Mouse (Mus musculus) myocyte (in vitro differentiated cells): ENCODE measurements around the gene Dcst1. TPM values are rescaled to one million over a fixed set of nuclear protein-coding genes. Genes with fewer than 3 reads are reported as not detected.

Source experiments
- H3K27me3 ChIP-seq: one replicate; pipeline ENCODE4 v1.6.1; 2011; ENCODE audit not compliant: control insufficient read depth, insufficient read depth, insufficient read length
- H3K36me3 ChIP-seq: one replicate; pipeline ENCODE4 v1.6.1; 2011; ENCODE audit not compliant: control insufficient read depth, insufficient read depth
- H3K4me2 ChIP-seq: one replicate; pipeline ENCODE4 v1.6.1; 2011; ENCODE audit warnings: low read depth, control low read depth
- H3K4me3 ChIP-seq: one replicate; pipeline ENCODE4 v1.5.1; 2011; ENCODE audit warnings: mild to moderate bottlenecking, control low read depth, moderate library complexity
- H3K79me2 ChIP-seq: one replicate; pipeline ENCODE4 v1.6.1; 2011; ENCODE audit not compliant: control insufficient read depth, insufficient read depth
- H3ac ChIP-seq: one replicate; pipeline ENCODE4 v1.6.1; 2011; ENCODE audit not compliant: control insufficient read depth, insufficient read length
- CEBPB ChIP-seq: IDR thresholded peaks from 2 replicates; pipeline ENCODE4 v1.6.1; 2011; ENCODE audit warnings: mild to moderate bottlenecking, moderate library complexity; ENCODE audit not compliant: poor library complexity, insufficient read depth, severe bottlenecking
- E2F4 ChIP-seq: IDR thresholded peaks from one replicate; pipeline ENCODE4 v1.6.1; 2011; ENCODE audit warnings: mild to moderate bottlenecking, control low read depth, moderate library complexity; ENCODE audit not compliant: insufficient read depth
- MAX ChIP-seq: IDR thresholded peaks from one replicate; pipeline ENCODE4 v1.6.1; 2011; ENCODE audit warnings: low read depth, mild to moderate bottlenecking, control low read depth
- MYOD1 ChIP-seq, 3 experiments: IDR thresholded peaks; one replicate each; pipeline ENCODE4 v1.6.1; 2011; ENCODE audit warnings: control low read depth in 2 of 3, low read depth in 2 of 3, mild to moderate bottlenecking in 2 of 3, moderate library complexity in 1 of 3; ENCODE audit not compliant: insufficient read length in 2 of 3, control insufficient read depth in 1 of 3
- MYOG ChIP-seq, 3 experiments: IDR thresholded peaks; one replicate each; pipeline ENCODE4 v1.6.1; 2011; ENCODE audit warnings: control low read depth in 2 of 3, low read depth in 2 of 3, mild to moderate bottlenecking in 2 of 3; ENCODE audit not compliant: insufficient read length in 2 of 3, control insufficient read depth in 1 of 3, insufficient read depth in 1 of 3
- POLR2A ChIP-seq: IDR thresholded peaks from one replicate; pipeline ENCODE4 v1.6.1; 2011; ENCODE audit warnings: low read depth, mild to moderate bottlenecking, control low read depth, moderate library complexity; ENCODE audit not compliant: insufficient read length
- POLR2AphosphoS2 ChIP-seq: IDR thresholded peaks from one replicate; pipeline ENCODE4 v1.6.1; 2011; ENCODE audit warnings: low read depth, control low read depth; ENCODE audit not compliant: insufficient read length
- REST ChIP-seq: IDR thresholded peaks from one replicate; pipeline ENCODE4 v1.6.1; 2011; ENCODE audit warnings: mild to moderate bottlenecking, control low read depth, moderate library complexity; ENCODE audit not compliant: insufficient read depth, insufficient read length
- SRF ChIP-seq: IDR thresholded peaks from one replicate; pipeline ENCODE4 v1.6.1; 2011; ENCODE audit warnings: low read depth; ENCODE audit not compliant: control insufficient read depth, insufficient read length
- TCF12 ChIP-seq: IDR thresholded peaks from one replicate; pipeline ENCODE4 v1.6.1; 2011; ENCODE audit warnings: mild to moderate bottlenecking, control low read depth; ENCODE audit not compliant: poor library complexity, insufficient read depth, severe bottlenecking
- TCF3 ChIP-seq: IDR thresholded peaks from one replicate; pipeline ENCODE4 v1.6.1; 2011; ENCODE audit warnings: low read depth, control low read depth; ENCODE audit not compliant: insufficient read length
- USF1 ChIP-seq: IDR thresholded peaks from one replicate; pipeline ENCODE4 v1.6.1; 2011; ENCODE audit warnings: low read depth, mild to moderate bottlenecking, control low read depth, moderate library complexity
- polyA plus RNA-seq: library from polyadenylated mRNA; unstranded; fragments of >200 nt; fragmentation: generic; extraction: Trizol; gene quantifications from one replicate; pipeline ENCODE4 v1.2.1, GENCODE M21; 2012; ENCODE audit warnings: missing spikeins

The Dcst1 gene
- polyA plus RNA-seq, 1 experiment, result 0.41 TPM

- Histone ChIP-seq H3K4me2 (no peak overlapping the region), H3K79me2 (no peaks in the 10 kb centered on the region), H3K27me3 (peaks cover 9% of the 10 kb centered on the region), H3K36me3 (no peaks in the 10 kb centered on the region), H3ac (no peak overlapping the region), H3K4me3 (no peak overlapping the region)
- TF ChIP-seq MYOG (IDR thresholded peaks at IDR 0.05; ENCODE audit: control insufficient read depth in 1 of 3, insufficient read depth in 1 of 3, insufficient read length in 2 of 3, low read depth in 2 of 3) (no peak), POLR2AphosphoS2 (no peak), POLR2A (no peak), CEBPB (no peak), E2F4 (no peak), MYOD1 (IDR thresholded peaks at IDR 0.05; ENCODE audit: control insufficient read depth in 1 of 3, insufficient read length in 2 of 3, low read depth in 2 of 3) (no peak), REST (no peak), MAX (no peak), TCF3 (no peak), SRF (no peak), TCF12 (no peak), USF1 (no peak)
These were observed 9.0 kb downstream of the Dcst1 start for GRCm38 (mm10) chr3:89356029-89356428.

- Histone ChIP-seq H3K27me3 (peaks cover 9% of the 10 kb centered on the region), H3K36me3 (no peaks in the 10 kb centered on the region), H3ac (no peak overlapping the region), H3K4me2 (no peak overlapping the region), H3K79me2 (no peaks in the 10 kb centered on the region), H3K4me3 (no peak overlapping the region)
- no peak for TF ChIP-seq USF1
- no peak for TF ChIP-seq POLR2A
- TF ChIP-seq POLR2AphosphoS2, result no peak
- no peak for TF ChIP-seq MYOG (IDR thresholded peaks at IDR 0.05; ENCODE audit: control insufficient read depth in 1 of 3, insufficient read depth in 1 of 3, insufficient read length in 2 of 3, low read depth in 2 of 3)
- TF ChIP-seq MYOD1 (IDR thresholded peaks at IDR 0.05; ENCODE audit: control insufficient read depth in 1 of 3, insufficient read length in 2 of 3, low read depth in 2 of 3), result no peak
- no peak for TF ChIP-seq E2F4
- TF ChIP-seq CEBPB, result no peak
- no peak for TF ChIP-seq MAX
- TF ChIP-seq TCF12, result no peak
- no peak for TF ChIP-seq REST
- TF ChIP-seq SRF, result no peak
- TF ChIP-seq TCF3, result no peak
These were observed 9.5 kb downstream of the Dcst1 start for GRCm38 (mm10) chr3:89355512-89355902.

- TF ChIP-seq SRF (no peak), MYOD1 (IDR thresholded peaks at IDR 0.05; ENCODE audit: control insufficient read depth in 1 of 3, insufficient read length in 2 of 3, low read depth in 2 of 3) (no peak), E2F4 (no peak), POLR2A (no peak), TCF3 (no peak), MYOG (IDR thresholded peaks at IDR 0.05; ENCODE audit: control insufficient read depth in 1 of 3, insufficient read depth in 1 of 3, insufficient read length in 2 of 3, low read depth in 2 of 3) (no peak), MAX (no peak), USF1 (no peak), TCF12 (no peak), REST (no peak), CEBPB (no peak), POLR2AphosphoS2 (no peak)
These were observed 10.1 kb downstream of the Dcst1 start for GRCm38 (mm10) chr3:89354816-89355511.

GRCm38 (mm10) chr3:89351271-89351670 is 13.8 kb downstream of the Dcst1 start:
- no peak overlapping the region for H3ac ChIP-seq
- no peak overlapping the region for H3K4me3 ChIP-seq
- no peak for TF ChIP-seq SRF
- TF ChIP-seq MAX, result no peak
- no peak for TF ChIP-seq TCF3
- TF ChIP-seq TCF12, result no peak
- no peak for TF ChIP-seq MYOD1 (IDR thresholded peaks at IDR 0.05; ENCODE audit: control insufficient read depth in 1 of 3, insufficient read length in 2 of 3, low read depth in 2 of 3)
- TF ChIP-seq POLR2AphosphoS2, result no peak
- no peak for TF ChIP-seq MYOG (IDR thresholded peaks at IDR 0.05; ENCODE audit: control insufficient read depth in 1 of 3, insufficient read depth in 1 of 3, insufficient read length in 2 of 3, low read depth in 2 of 3)
- no peak for TF ChIP-seq REST
- no peak for TF ChIP-seq E2F4
- TF ChIP-seq USF1, result no peak
- TF ChIP-seq CEBPB, result no peak
- no peak for TF ChIP-seq POLR2A
- no peak overlapping the region for H3K4me2 ChIP-seq
- H3K27me3 ChIP-seq, result peaks cover 4% of the 10 kb centered on the region
- H3K79me2 ChIP-seq, result no peaks in the 10 kb centered on the region
- H3K36me3 ChIP-seq, result no peaks in the 10 kb centered on the region

More at GRCm38 (mm10) chr3:89354816-89355511, 10.1 kb downstream of the Dcst1 start:
- no peaks in the 10 kb centered on the region for H3K79me2 ChIP-seq
- peak overlapping the region; percentile 4 for H3K4me2 ChIP-seq
- peaks cover 9% of the 10 kb centered on the region for H3K27me3 ChIP-seq
- no peak overlapping the region for H3ac ChIP-seq
- no peak overlapping the region for H3K4me3 ChIP-seq
- no peaks in the 10 kb centered on the region for H3K36me3 ChIP-seq
